Mouse (Mus musculus) frontal cortex, postnatal 10 days (tissue): Measurements from ENCODE around the gene Prss16.
A peak's percentile ranks its signal among the peaks of the same experiment; 100 is the strongest.

Experiments
- DNase-seq, 2 experiments: peaks; one replicate each; pipeline ENCODE4 v3.0.0; 2022; ENCODE audit warnings: low spot score in 2 of 2, mixed read lengths in 1 of 2

The Prss16 gene

GRCm38 (mm10) chr13:22009642-22010041 lies at the start of gene Prss16:
TSS of gene Prss16 (minus strand) at chr13:22009742.
- DNase-seq = no peak

DNA sequence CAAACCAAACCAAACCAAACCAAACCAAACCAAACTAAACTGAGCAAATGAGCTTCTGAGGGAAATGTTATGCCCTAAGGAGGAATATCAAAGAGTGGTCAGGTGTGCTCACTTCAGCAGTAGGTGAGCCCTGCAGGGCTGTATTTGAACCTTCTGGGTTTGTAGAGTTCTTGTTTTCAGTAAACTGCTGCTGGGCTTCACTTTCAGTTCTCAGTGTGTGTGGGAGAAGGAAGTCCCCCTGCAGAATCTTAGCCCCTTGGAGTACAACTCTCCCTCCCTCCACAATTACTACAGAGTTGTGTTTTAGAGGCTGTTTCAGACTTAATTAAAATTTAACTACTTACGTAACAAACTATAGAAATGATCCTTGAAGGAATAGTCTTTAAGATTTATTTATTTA lies 44.2 kb upstream of the Prss16 start:
- no peak for DNase-seq

GRCm38 (mm10) chr13:22051523-22051859 lies 41.9 kb upstream of the Prss16 start:
- DNase-seq = no peak

GRCm38 (mm10) chr13:22050591-22051522 lies 41.3 kb upstream of the Prss16 start:
- peak; percentile 80 to 89 for DNase-seq

GRCm38 (mm10) chr13:22049737-22050440 lies 40.3 kb upstream of the Prss16 start:
- no peak for DNase-seq

DNA sequence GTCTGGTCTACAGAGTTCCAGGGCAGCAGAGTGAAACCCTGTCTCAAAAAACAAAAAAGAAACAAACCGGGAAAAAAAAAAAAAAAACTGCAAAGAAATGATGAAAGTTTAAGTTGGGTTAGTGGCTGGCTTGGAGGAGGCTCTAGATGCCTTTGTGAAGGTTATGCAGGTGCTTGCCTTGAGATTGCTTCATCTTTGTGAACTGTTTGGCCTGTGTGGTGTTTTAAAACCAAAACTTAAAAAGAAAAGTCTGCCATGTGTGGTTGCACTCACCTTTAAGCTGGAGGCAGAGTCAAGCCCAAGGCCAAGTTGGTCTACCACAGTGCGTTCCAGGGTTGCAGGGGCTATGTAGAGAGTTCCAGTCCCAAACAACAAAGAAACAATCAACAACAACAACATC lies 39.5 kb upstream of the Prss16 start:
- DNase-seq = no peak

GRCm38 (mm10) chr13:22045311-22045710 lies 35.8 kb upstream of the Prss16 start:
- no peak for DNase-seq

DNA sequence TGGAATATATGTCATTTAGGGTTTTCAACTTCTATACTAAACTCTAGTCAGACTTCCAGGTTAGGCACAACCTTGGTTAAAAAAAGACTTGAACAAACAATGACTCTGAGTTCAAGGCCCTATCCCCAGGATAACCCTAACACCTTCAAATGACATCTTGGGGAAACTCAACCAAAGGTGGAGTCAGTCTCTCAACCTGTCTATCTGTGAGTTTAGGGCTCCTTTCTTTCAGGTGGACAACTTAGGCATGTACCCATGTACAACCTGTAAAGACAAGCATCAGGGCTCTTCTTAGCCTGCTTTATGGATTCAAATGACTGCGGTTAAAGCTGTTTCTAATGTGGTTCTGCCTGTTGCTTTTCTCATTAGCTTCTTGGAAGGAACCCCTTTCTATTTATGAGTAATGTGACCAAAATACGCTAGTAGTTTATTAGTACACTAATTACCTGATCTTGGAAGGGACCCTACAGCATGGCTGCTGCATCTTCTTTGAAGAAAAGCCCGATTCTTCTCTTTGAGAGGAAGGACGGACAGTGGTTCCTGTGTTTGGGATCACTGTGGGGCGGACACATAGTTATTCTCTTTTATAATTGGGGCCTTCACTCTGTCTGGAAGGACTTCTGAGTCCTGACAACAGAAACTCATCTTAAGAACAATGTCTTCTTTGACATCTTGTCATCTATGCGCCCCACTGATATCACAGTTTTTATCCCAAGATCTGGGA lies 35.1 kb upstream of the Prss16 start:
- no peak for DNase-seq

- no peak for DNase-seq
Measured at GRCm38 (mm10) chr13:22043503-22044431, 34.2 kb upstream of the Prss16 start.

DNA sequence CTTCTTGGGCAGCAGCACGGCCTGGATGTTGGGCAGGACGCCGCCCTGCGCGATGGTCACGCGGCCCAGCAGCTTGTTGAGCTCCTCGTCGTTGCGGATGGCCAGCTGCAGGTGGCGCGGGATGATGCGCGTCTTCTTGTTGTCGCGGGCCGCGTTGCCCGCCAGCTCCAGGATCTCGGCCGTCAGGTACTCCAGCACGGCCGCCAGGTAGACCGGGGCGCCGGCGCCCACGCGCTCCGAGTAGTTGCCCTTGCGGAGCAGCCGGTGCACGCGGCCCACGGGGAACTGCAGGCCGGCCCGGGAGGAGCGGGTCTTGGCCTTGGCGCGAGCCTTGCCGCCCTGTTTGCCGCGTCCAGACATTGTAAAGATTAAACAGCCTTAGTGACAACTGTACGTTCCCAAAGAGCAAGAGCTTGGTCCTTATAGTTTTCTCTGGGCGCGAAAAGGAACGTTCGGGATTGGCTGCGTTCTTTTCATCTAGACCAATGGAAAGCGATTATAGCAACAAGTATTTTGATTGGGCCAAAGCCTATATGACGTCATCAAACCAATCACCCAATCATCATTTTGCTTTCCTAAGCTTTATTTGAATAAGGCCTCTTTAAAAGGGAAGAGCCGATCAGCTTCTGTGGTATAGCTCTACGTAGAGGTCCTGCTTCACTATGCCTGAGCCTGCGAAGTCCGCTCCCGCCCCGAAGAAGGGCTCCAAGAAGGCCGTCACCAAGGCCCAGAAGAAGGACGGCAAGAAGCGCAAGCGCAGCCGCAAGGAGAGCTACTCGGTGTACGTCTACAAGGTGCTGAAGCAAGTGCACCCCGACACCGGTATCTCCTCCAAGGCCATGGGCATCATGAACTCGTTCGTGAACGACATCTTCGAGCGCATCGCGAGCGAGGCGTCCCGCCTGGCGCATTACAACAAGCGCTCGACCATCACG lies 33.3 kb upstream of the Prss16 start, which contains the start of the genes Hist1h2ag and Hist1h2bj:
TSS of gene Hist1h2ag (minus strand) at position 377 of the 935 bp plus-strand sequence.
TSS of gene Hist1h2bj (plus strand) at position 647 of the 935 bp plus-strand sequence.
- DNase-seq = peak; percentile 86 to 89

DNA sequence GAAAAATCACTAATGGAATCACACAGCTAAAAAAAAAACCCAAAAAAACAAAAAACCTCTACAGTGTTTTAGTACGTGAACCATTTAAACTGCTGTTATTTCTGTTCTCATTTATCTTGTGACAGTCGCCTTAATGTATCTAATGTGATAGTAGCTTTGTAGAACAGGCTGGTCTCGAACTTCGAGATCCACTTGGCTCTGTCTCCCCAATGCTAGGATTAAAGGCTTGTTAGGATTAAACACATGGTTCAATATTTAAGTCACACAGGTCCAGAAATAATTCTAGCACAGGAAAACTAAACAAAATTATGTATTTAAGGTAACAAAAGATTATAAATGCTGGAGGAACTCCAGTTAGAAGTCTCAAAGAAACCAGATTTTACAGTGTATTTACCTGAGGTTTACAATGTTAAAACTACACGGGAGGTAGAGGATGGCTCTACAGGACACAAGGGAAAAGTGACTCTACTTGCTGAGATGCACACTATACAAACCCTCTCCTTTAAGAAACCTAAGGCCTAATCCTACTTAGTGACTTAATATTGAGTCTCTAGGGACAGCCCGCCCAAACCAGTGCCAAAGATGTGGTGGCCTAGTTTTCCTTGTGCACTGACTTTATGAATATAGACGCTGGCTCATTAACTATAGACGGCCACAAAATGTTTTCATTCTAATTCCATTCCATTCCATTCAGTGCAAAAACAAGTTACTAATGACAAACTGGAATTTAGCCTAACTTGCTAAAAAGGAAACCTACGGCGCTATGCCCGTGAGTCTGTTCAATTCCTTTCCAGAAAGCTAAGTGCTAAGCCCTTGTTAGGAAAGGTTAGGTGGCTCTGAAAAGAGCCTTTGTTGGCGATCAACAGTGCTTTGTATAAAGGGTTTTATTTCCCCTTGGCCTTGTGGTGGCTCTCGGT lies 32.4 kb upstream of the Prss16 start:
- DNase-seq = no peak

DNA sequence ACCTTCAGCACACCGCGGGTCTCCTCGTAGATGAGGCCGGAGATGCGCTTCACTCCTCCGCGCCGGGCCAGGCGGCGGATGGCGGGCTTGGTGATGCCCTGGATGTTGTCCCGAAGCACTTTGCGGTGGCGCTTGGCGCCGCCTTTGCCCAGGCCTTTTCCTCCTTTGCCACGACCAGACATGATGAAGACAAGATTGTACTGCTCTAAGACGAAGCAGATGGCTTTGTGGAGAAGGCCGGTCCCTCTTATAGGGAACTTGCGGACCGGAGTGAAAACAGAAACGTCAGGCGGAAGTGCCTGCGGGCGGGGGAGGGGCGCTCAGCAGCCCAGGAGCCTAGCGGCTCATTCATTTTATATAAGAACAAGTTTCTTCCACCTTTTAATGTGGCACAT lies 31.6 kb upstream of the Prss16 start, which contains the start of gene Hist1h4i:
TSS of gene Hist1h4i (minus strand) at position 221 of the 395 bp plus-strand sequence.
- peak; percentile 91 to 93 for DNase-seq

DNA sequence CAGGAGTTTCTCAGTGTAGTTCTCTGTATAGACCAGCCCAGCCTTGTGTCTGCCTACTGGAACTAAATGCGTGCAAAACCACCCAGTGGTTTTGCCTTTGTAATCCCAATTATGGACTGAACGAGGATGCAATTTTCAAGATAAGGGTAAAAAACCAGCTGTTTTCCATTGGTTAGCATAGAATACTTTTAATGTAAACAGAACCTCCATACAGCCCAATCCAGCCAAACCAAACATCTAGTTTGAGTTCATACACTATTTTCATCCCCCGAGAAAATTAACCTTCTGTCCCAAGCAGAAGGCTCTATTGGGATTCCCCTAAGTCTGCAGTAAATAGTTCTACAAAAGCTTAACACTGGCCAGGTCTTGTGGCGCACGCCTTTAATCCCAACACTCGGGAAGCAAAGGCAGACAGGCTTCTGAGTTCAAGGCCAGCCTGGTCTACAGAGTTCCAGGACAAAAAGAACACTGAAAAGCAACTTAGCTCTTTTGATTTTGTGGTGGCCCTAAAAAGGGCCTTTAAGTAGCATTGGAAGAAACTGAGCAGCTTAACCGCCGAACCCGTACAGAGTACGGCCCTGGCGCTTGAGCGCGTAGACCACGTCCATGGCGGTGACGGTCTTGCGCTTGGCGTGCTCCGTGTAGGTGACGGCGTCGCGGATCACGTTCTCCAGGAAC lies 31.1 kb upstream of the Prss16 start:
- DNase-seq = no peak

DNA sequence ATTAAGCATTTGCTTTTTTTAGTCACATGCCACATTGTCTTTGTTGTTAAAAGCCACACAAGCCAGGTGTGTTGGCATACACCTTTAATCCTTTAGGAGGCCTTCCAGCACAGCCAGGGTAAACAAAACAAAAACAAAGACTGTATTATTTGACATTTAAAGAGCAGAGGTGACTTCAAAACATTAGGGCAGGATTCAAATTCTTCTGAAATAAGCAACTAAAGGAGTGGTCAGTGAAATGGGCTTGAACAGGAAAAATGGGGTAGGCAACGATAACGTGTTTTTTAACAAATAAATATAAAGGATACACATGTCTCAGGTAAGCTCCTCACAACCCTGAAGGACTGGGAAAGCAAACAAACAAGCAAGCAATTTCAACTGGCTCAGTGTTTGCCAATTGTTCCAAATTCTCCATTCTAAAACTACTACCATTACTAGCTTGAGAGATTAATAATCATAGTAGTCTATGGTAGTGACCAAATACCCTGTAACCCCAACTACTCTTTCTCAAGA lies 30.5 kb upstream of the Prss16 start:
- no peak for DNase-seq

DNA sequence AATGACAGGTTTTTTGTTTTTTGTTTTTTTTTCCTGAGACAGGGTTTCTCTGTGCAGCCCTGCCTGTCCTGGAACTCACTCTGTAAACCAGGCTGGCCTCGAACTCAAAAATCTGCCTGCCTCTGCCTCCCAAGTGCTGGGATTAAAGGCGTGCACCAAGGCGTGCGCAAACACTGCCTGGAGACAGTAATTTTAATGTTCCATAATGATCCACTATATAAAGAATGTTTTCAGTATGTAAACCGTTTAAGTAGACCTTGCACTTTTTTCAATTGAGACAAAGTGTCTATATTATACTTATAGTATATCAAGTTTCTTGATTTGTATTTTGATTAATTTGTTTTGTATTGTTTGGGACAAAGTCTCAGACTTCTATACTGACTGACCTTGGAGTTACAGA lies 29.8 kb upstream of the Prss16 start:
- DNase-seq = no peak

- no peak for DNase-seq
Measured at GRCm38 (mm10) chr13:22037415-22037814, 27.9 kb upstream of the Prss16 start.

GRCm38 (mm10) chr13:22036986-22037385 lies 27.4 kb upstream of the Prss16 start:
- DNase-seq = no peak
